In genomic region chr14:8264378-8264777, GRCm38 (mm10) we compare ENCODE assay signal across 23 mouse cellular contexts. TPM values are rescaled to one million over a fixed set of nuclear protein-coding genes. Genes with fewer than 3 reads are reported as not detected.
DNase-seq lines count a peak whose midpoint lies in the region; ATAC-seq and TF ChIP-seq lines count a peak whose summit lies in the region.
"Had no signal": no experiment of that assay in that cellular context is flagged by ENCODE, and none has a peak within 500 bp of the region (broad histone marks: within the 10 kb centered on the region; RNA-seq: fewer than 3 reads in every experiment).

No protein-coding gene starts in this region.

- no peaks in the 10 kb centered on the region for H3K27me3 ChIP-seq in liver, adult 2 months (ENCODE audit: control insufficient read depth, insufficient read depth, low read length)
- H3K27me3 ChIP-seq in liver, embryonic 12.5 days (replicated peaks), result no peaks in the 10 kb centered on the region
- H3K27me3 ChIP-seq: Patski had no signal

- WGBS in liver, adult 2 months, result 24% methylated on average over 1 of the region's 1 CpGs
- WGBS in liver, embryonic 12.5 days (ENCODE audit: insufficient replicate concordance), result 79% methylated on average over 1 of the region's 1 CpGs

- no peaks in the 10 kb centered on the region for H3K9me3 ChIP-seq in liver, embryonic 12.5 days (replicated peaks)
- H3K9me3 ChIP-seq: G1E had no signal

- no peak overlapping the region for H3K9ac ChIP-seq in liver, adult 2 months (ENCODE audit: low read depth, low read length)
- no peak overlapping the region for H3K9ac ChIP-seq in liver, embryonic 12.5 days

- no peak for TF ChIP-seq POLR2A in liver, adult 2 months (IDR thresholded peaks at IDR 0.05; ENCODE audit: extremely low read depth, insufficient read depth, low read length)

- DNase-seq in liver, adult 2 months (ENCODE audit: extremely low read depth, low read depth, low spot score), result peak; percentile 75
- peak; percentile 56 for DNase-seq in gonadal fat pad, adult 2 months (ENCODE audit: low read depth)
- no peak for DNase-seq in cerebellum, postnatal 36 days
- DNase-seq: adrenal gland, adult 2 months; adrenal gland, adult 8-10 months; adrenal gland, postnatal 10 days; adrenal gland, postnatal 14 days; adrenal gland, postnatal 25 days; adrenal gland, postnatal 36 days; B cell, adult 2 months; cerebellum, adult 11 months; cerebellum, adult 11-12 months; cerebellum, adult 18-20 months had no signal

- no peak for ATAC-seq in liver, embryonic 12.5 days
- ATAC-seq: activated CD4-positive, CD25-positive, alpha-beta regulatory T cell, adult 4 months; CD4-positive, CD25-positive, alpha-beta regulatory T cell, adult 4 months; Patski had no signal

- no peak for TF ChIP-seq CTCF in liver, adult 2 months (IDR thresholded peaks at IDR 0.05; ENCODE audit: low read depth, low read length)

- peaks cover 20% of the 10 kb centered on the region for H3K4me1 ChIP-seq in liver, adult 2 months (ENCODE audit: control insufficient read depth, insufficient read depth, low read length)
- H3K4me1 ChIP-seq in liver, embryonic 12.5 days, result no peaks in the 10 kb centered on the region

- no peak overlapping the region for H3K4me2 ChIP-seq in liver, embryonic 12.5 days

- no peak overlapping the region for H3K27ac ChIP-seq in liver, adult 2 months (replicated peaks; ENCODE audit: insufficient read depth, low read depth, low read length)
- no peak overlapping the region for H3K27ac ChIP-seq in liver, embryonic 12.5 days

- H3K4me3 ChIP-seq in liver, adult 2 months (ENCODE audit: insufficient read depth, low read depth, low read length), result no peak overlapping the region
- H3K4me3 ChIP-seq in liver, embryonic 12.5 days, result no peak overlapping the region

- H3K36me3 ChIP-seq in liver, adult 2 months (ENCODE audit: control insufficient read depth, insufficient read depth, low read length), result no peaks in the 10 kb centered on the region
- H3K36me3 ChIP-seq in liver, embryonic 12.5 days, result no peaks in the 10 kb centered on the region
- H3K36me3 ChIP-seq: G1E had no signal

- H3K79me2 ChIP-seq in liver, adult 2 months (ENCODE audit: control insufficient read depth, insufficient read depth, low read length), result no peaks in the 10 kb centered on the region

RNA-seq across cellular contexts. Expression of gene Acox2, which starts 5.2 kb away (rescaled TPM):
- 213 and 244 TPM in 2 replicates for total RNA-seq in liver, adult 2 months (2014; rRNA removed)
- 301 and 313 TPM in 2 replicates for polyA plus RNA-seq in liver, adult 2 months (2012; rRNA removed)
- polyA plus RNA-seq in liver, embryonic 12.5 days (2016; fragmentation: Nextera tagmentation; extraction: Ambion mirVana), result 2.8 and 3.5 TPM in 2 replicates
- polyA plus RNA-seq in gonadal fat pad, adult 2 months (2012; rRNA removed), result 1.1 and 1.3 TPM in 2 replicates
- total RNA-seq: CH12.LX, ES-E14, G1E, MEL had no signal
- polyA plus RNA-seq: activated CD4-positive, CD25-positive, alpha-beta regulatory T cell, adult 4 months; brain, embryonic 14.5 days; C2C12; CD4-positive, CD25-positive, alpha-beta regulatory T cell, adult 4 months; G1E had no signal

RNA-seq across cellular contexts. Expression of gene Kctd6, which starts 50.4 kb away (rescaled TPM):
- 4.3 and 5.2 TPM in 2 replicates for total RNA-seq in liver, adult 2 months (2014; rRNA removed)
- 3.9 and 5.1 TPM in 2 replicates for polyA plus RNA-seq in liver, adult 2 months (2012; rRNA removed)
- polyA plus RNA-seq in liver, embryonic 12.5 days (2016; fragmentation: Nextera tagmentation; extraction: Ambion mirVana), result 7.8 and 8.6 TPM in 2 replicates
- 9.7 and 13.3 TPM in 2 replicates for polyA plus RNA-seq in gonadal fat pad, adult 2 months (2012; rRNA removed)

RNA-seq across cellular contexts. Expression of gene Fam107a, which starts 53.4 kb away (rescaled TPM):
- 0.27 TPM in 1 of 2 replicates, not detected in the other for total RNA-seq in liver, adult 2 months (2014; rRNA removed)
- polyA plus RNA-seq in liver, adult 2 months (2012; rRNA removed), result not detected in 2 replicates
- polyA plus RNA-seq in liver, embryonic 12.5 days (2016; fragmentation: Nextera tagmentation; extraction: Ambion mirVana), result 0.05 TPM in 1 of 2 replicates, not detected in the other
- 3.5 and 5.0 TPM in 2 replicates for polyA plus RNA-seq in gonadal fat pad, adult 2 months (2012; rRNA removed)
- total RNA-seq: CH12.LX, MEL had no signal
- polyA plus RNA-seq: activated CD4-positive, CD25-positive, alpha-beta regulatory T cell, adult 4 months; C2C12; CD4-positive, CD25-positive, alpha-beta regulatory T cell, adult 4 months; G1E had no signal

Comparison
In these comparisons a context has a peak if more than half of its experiments do, and no peak if none do; other contexts are left out.
1. RNA of gene Acox2, which starts 5.2 kb away (polyA plus RNA-seq): 301 to 313 TPM in liver, adult 2 months; 2.8 to 3.5 TPM in liver, embryonic 12.5 days and 1.1 to 1.3 TPM in gonadal fat pad, adult 2 months; every median in the first group is over 10 times any median in the second.
2. DNase-seq: peak in liver, adult 2 months (single experiment) and gonadal fat pad, adult 2 months (single experiment); none in cerebellum, postnatal 36 days (0 of 2).